Comparison of ENCODE assay signal across 8 mouse cellular contexts in genomic region chr9:64084661-64085399, GRCm38 (mm10). TPM values are rescaled to one million over a fixed set of nuclear protein-coding genes. Genes with fewer than 3 reads are reported as not detected.
DNase-seq lines count a peak whose midpoint lies in the region; ATAC-seq lines count a peak whose summit lies in the region.

No protein-coding gene starts in this region.

- H3K9me3 ChIP-seq in heart, embryonic 12.5 days (replicated peaks), result no peaks in the 10 kb centered on the region
- no peaks in the 10 kb centered on the region for H3K9me3 ChIP-seq in stomach, embryonic 15.5 days

- H3K36me3 ChIP-seq in heart, embryonic 12.5 days, result no peaks in the 10 kb centered on the region
- H3K36me3 ChIP-seq in stomach, embryonic 15.5 days, result no peaks in the 10 kb centered on the region

- peak overlapping the region; percentile 73 for H3K4me2 ChIP-seq in heart, embryonic 12.5 days
- H3K4me2 ChIP-seq in stomach, embryonic 15.5 days, result peak overlapping the region; percentile 93

- peak overlapping the region; percentile 42 for H3K4me3 ChIP-seq in heart, embryonic 12.5 days
- H3K4me3 ChIP-seq in stomach, embryonic 15.5 days (replicated peaks), result peak overlapping the region; percentile 42

- 1% methylated on average over 48 of the region's 49 CpGs for WGBS in heart, embryonic 12.5 days
- WGBS in stomach, embryonic 15.5 days, result 4% methylated on average over 49 of the region's 49 CpGs

- peak overlapping the region; percentile 72 for H3K9ac ChIP-seq in heart, embryonic 12.5 days
- peak overlapping the region; percentile 54 for H3K9ac ChIP-seq in stomach, embryonic 15.5 days

- DNase-seq in cerebellum, postnatal 10 days, result peak; percentile 22 to 31
- DNase-seq in cerebellum, adult 11-12 months, result no peak
- peak; percentile 75 for DNase-seq in embryo, embryonic 11 days
- peak; percentile 52 for DNase-seq in kidney, postnatal 14 days
- DNase-seq in thymus, postnatal 14 days, result no peak

- peaks cover 77% of the 10 kb centered on the region for H3K4me1 ChIP-seq in heart, embryonic 12.5 days (replicated peaks)
- H3K4me1 ChIP-seq in stomach, embryonic 15.5 days, result peaks cover 37% of the 10 kb centered on the region

- ATAC-seq in heart, embryonic 12.5 days (ENCODE audit: insufficient number of reproducible peaks, low FRiP score), result peak; percentile 86
- ATAC-seq in megakaryocyte progenitor cell, adult 5-6 weeks (replicated peaks; ENCODE audit: poor library complexity), result peak; percentile 64
- ATAC-seq in stomach, embryonic 15.5 days (ENCODE audit: insufficient read depth, low FRiP score, low read depth), result peak; percentile 84

- peak overlapping the region; percentile 96 for H3K27ac ChIP-seq in heart, embryonic 12.5 days (ENCODE audit: poor library complexity, severe bottlenecking)
- peak overlapping the region; percentile 69 for H3K27ac ChIP-seq in stomach, embryonic 15.5 days

- no peaks in the 10 kb centered on the region for H3K27me3 ChIP-seq in heart, embryonic 12.5 days (replicated peaks)
- no peaks in the 10 kb centered on the region for H3K27me3 ChIP-seq in stomach, embryonic 15.5 days (replicated peaks)

RNA-seq across cellular contexts. Expression of gene Lctl, which starts 32.1 kb away (rescaled TPM):
- polyA plus RNA-seq in heart, embryonic 12.5 days (2016; fragmentation: Nextera tagmentation; extraction: Ambion mirVana), result 0.14 TPM in 1 of 2 replicates, not detected in the other
- not detected in 2 replicates for total RNA-seq in megakaryocyte progenitor cell, adult 5-6 weeks (2015)
- not detected in 2 replicates for total RNA-seq in megakaryocyte progenitor cell, adult 5-6 weeks (2017)
- 0.06 TPM in 1 of 2 replicates, not detected in the other for polyA plus RNA-seq in stomach, embryonic 15.5 days (2015; fragmentation: Nextera tagmentation; extraction: Ambion mirVana)

Comparison
In these comparisons a context has a peak if more than half of its experiments do, and no peak if none do; other contexts are left out.
1. DNase-seq: peak in cerebellum, postnatal 10 days (2 of 2), embryo, embryonic 11 days (single experiment) and kidney, postnatal 14 days (single experiment); none in cerebellum, adult 11-12 months (single experiment) and thymus, postnatal 14 days (single experiment).
2. Peak in every context shown above with its lines, with median percentiles within 50 percentile points of each other: ATAC-seq.